Mouse (Mus musculus) cerebellum, adult 2 months (tissue): ENCODE measurements at regions not wholly inside any gene's neighbourhood (a gene's known extent, or its start where the extent isn't known, plus 50 kb on each side); places are given as distances from the start of the nearest gene placed in this dataset.

ENCODE experiments used
- CTCF ChIP-seq: fragments of 200-500 bp; IDR thresholded peaks from 2 replicates; pipeline ENCODE4 v1.5.1; 2011; ENCODE audit warnings: low read depth, mild to moderate bottlenecking, control low read depth, low read length, moderate library complexity, borderline replicate concordance; ENCODE audit not compliant: insufficient read depth
- POLR2A ChIP-seq: fragments of 200-500 bp; IDR thresholded peaks from 2 replicates; pipeline ENCODE4 v1.6.1; 2011; ENCODE audit warnings: low read length, control low read depth, borderline replicate concordance; ENCODE audit not compliant: insufficient read depth

DNA sequence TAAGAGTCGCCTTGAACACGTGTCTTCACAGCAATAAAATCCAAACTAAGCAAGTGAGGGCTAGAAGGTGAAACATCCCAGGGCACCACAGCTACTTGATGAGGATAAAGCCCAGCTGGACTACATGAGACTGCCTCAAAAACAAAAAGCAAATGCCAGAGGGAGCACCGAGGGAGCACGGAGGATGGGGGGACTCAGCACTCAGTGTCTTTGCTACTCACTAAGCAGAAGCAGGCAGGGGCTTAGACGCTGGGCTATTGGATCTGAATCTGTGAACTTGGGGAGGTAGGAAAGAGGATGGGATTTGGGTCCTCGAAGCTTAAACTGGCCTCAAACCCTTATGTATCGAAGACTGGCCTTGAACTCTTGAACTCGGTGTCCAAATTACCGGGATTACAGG, 167.0 kb upstream of the Foxn2 start:
- TF ChIP-seq POLR2A (no peak), CTCF (no peak)
